ENCODE assay signal across 8 mouse cellular contexts in the genomic region with DNA sequence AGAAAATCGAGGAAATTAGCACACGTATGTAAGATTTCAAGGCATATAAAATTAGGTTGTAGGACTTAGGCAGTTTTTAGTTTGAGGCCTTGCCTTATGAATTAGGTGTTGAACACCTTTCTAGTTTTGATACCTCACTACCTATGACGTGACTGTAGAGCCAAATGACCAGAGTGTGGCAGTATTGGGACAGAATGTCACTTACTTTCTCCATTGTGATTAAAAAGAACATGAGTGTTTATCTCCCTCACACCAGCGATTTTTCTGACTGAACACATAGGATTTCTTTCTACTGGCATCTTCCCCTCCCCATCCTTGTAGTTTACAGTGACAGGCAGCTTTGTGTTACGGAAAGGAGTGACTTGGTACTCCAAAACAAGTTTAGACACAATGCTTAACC. TPM values are rescaled to one million over a fixed set of nuclear protein-coding genes. Genes with fewer than 3 reads are reported as not detected.
DNase-seq lines count a peak whose midpoint lies in the region; ATAC-seq and TF ChIP-seq lines count a peak whose summit lies in the region.

No protein-coding gene starts in this region.

- no peak for TF ChIP-seq POLR2A in kidney, adult 2 months (IDR thresholded peaks at IDR 0.05; ENCODE audit: low read depth, low read length)

- no peaks in the 10 kb centered on the region for H3K4me1 ChIP-seq in kidney, adult 2 months (ENCODE audit: control insufficient read depth, insufficient read depth, low read length)
- H3K4me1 ChIP-seq in E14TG2a.4 (replicated peaks; ENCODE audit: low read depth, low read length) = no peaks in the 10 kb centered on the region

- no peak overlapping the region for H3K4me3 ChIP-seq in kidney, adult 2 months (ENCODE audit: insufficient read depth, low read depth, low read length)
- no peak overlapping the region for H3K4me3 ChIP-seq in E14TG2a.4 (replicated peaks; ENCODE audit: low read length)

- peak; percentile 74 for ATAC-seq in megakaryocyte progenitor cell, adult 5-6 weeks (replicated peaks; ENCODE audit: poor library complexity)

- no peak for TF ChIP-seq CTCF in kidney, adult 2 months (conservative IDR thresholded peaks at IDR 0.05; ENCODE audit: insufficient read depth, insufficient read length, low read depth, low read length)
- TF ChIP-seq CTCF in E14TG2a.4 (conservative IDR thresholded peaks at IDR 0.05; ENCODE audit: low read length) = 0 out of 2 replicates have a peak, but pooled peaks have one; percentile 6

- H3K27ac ChIP-seq in kidney, adult 2 months (ENCODE audit: insufficient read depth, low read depth, low read length) = no peak overlapping the region

- H3K9me3 ChIP-seq in E14TG2a.4 (ENCODE audit: low read length) = no peaks in the 10 kb centered on the region

- H3K27me3 ChIP-seq in kidney, adult 2 months (replicated peaks; ENCODE audit: control insufficient read depth, insufficient read depth, low read length) = no peaks in the 10 kb centered on the region
- H3K27me3 ChIP-seq in E14TG2a.4 (ENCODE audit: insufficient read depth, low read length) = no peaks in the 10 kb centered on the region

- peak; percentile 35 for DNase-seq in kidney, adult 2 months
- DNase-seq in kidney, adult 11 months = no peak
- peak; percentile 50 to 59 for DNase-seq in cerebellum, postnatal 14 days
- peak; percentile 56 for DNase-seq in heart, postnatal 4 days
- DNase-seq in T-cell, adult 2 months (ENCODE audit: low spot score) = no peak
- no peak for DNase-seq in frontal cortex, postnatal 25 days (ENCODE audit: low spot score in 2 of 2)

- WGBS in kidney, adult 2 months = 48% methylated on average over 5 of the region's 5 CpGs

- peaks cover 2% of the 10 kb centered on the region for H3K36me3 ChIP-seq in kidney, adult 2 months (ENCODE audit: control insufficient read depth, insufficient read depth, low read length)
- H3K36me3 ChIP-seq in E14TG2a.4 (ENCODE audit: insufficient read depth, low read length) = no peaks in the 10 kb centered on the region

RNA-seq across cellular contexts. Expression of a gene that starts 55.5 kb away (rescaled TPM):
- 81.6 and 83.9 TPM in 2 replicates for polyA plus RNA-seq in kidney, adult 2 months (2012; rRNA removed)
- total RNA-seq in heart, postnatal 4 days (2021) = 10 to 100 TPM; 33.9 to 35.4 TPM
- total RNA-seq in megakaryocyte progenitor cell, adult 5-6 weeks (2015) = 15.5 and 21.0 TPM in 2 replicates
- total RNA-seq in megakaryocyte progenitor cell, adult 5-6 weeks (2017) = 12.0 and 13.7 TPM in 2 replicates

Comparison
In these comparisons a context has a peak if more than half of its experiments do, and no peak if none do; other contexts are left out.
1. DNase-seq: peak in kidney, adult 2 months (single experiment), cerebellum, postnatal 14 days (2 of 2) and heart, postnatal 4 days (single experiment); none in kidney, adult 11 months (single experiment), T-cell, adult 2 months (single experiment) and frontal cortex, postnatal 25 days (0 of 2).